Mouse (Mus musculus) cerebellum, adult 2 months (tissue): ENCODE measurements at regions not wholly inside any gene's neighbourhood (a gene's known extent, or its start where the extent isn't known, plus 50 kb on each side); places are given as distances from the start of the nearest gene placed in this dataset.

Experiments used
- DNase-seq, 2 experiments: peaks; one replicate each; pipeline ENCODE4 v3.0.0; 2021
- H3K27ac ChIP-seq: fragments of 200-500 bp; 2 replicates; pipeline ENCODE4 v1.5.1; 2012; ENCODE audit warnings: low read length, control low read depth, inconsistent platforms; ENCODE audit not compliant: insufficient read depth
- H3K27me3 ChIP-seq: fragments of 200-500 bp; 2 replicates; pipeline ENCODE4 v1.6.1; 2012; ENCODE audit warnings: inconsistent platforms, mild to moderate bottlenecking, low read length, moderate library complexity; ENCODE audit not compliant: control insufficient read depth, insufficient read depth
- H3K4me1 ChIP-seq: fragments of 200-500 bp; 2 replicates; pipeline ENCODE4 v1.6.1; 2011; ENCODE audit warnings: low read length; ENCODE audit not compliant: control insufficient read depth, insufficient read depth
- H3K4me3 ChIP-seq: fragments of 200-500 bp; replicated peaks from 2 replicates; pipeline ENCODE3; 2011; ENCODE audit warnings: mild to moderate bottlenecking, low read depth, low read length, control low read depth; ENCODE audit not compliant: insufficient read depth
- CTCF ChIP-seq: fragments of 200-500 bp; IDR thresholded peaks from 2 replicates; pipeline ENCODE4 v1.5.1; 2011; ENCODE audit warnings: low read depth, mild to moderate bottlenecking, control low read depth, low read length, moderate library complexity, borderline replicate concordance; ENCODE audit not compliant: insufficient read depth
- POLR2A ChIP-seq: fragments of 200-500 bp; IDR thresholded peaks from 2 replicates; pipeline ENCODE4 v1.6.1; 2011; ENCODE audit warnings: low read length, control low read depth, borderline replicate concordance; ENCODE audit not compliant: insufficient read depth
- WGBS: fragments of 180-500 bp; shearing (Covaris S2); methylation state at CpG from one replicate; pipeline ENCODE4 v1.1.7; 2018; 5-methylcytosine and 5-hydroxymethylcytosine counted together

DNA sequence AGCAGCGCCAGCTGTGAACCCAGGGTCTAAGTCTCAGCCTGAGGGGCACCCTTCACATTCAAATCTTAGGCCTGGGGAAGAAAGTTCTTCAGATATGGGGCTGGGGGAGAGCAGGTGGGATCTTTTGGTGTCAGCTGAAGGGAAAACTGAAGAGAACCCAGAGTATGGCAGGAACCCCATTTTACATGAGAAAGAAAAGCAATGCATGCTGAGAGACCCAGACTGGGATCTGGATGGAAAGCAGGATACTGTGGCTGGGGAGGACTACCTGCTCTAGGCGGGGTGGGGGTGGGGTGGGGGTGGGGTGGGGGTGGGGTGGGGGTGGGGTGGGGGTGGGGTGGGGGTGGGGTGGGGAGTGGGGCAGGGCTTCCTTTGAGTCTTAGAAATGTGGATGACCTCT is 115.2 kb upstream of the Spon1 start:
- H3K27ac ChIP-seq = no peak overlapping the region
- 93% methylated on average over 2 of the region's 2 CpGs for WGBS
- TF ChIP-seq POLR2A = no peak
- TF ChIP-seq CTCF = no peak

DNA sequence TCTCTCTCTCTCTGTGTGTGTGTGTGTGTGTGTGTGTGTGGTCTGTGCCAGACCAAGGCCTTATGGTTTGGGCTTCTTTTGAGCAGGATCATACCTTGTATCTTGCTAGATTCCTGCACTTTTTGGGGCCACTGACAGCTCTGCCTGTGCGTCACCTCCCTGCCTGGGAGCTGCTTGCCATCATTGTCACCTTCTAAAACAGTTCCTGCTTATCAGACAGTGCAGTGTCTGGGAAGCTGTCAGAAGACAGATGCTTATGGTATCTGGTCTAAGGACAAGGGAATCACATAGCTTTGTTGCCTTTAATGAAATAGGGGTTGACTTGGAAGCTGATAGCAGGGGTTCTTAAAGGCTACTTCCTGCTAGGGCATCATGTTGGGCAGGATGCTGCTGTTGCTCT is 114.1 kb upstream of the Spon1 start:
- no peak for TF ChIP-seq CTCF
- TF ChIP-seq POLR2A = no peak
- H3K27ac ChIP-seq = no peak overlapping the region
- H3K27me3 ChIP-seq = no peaks in the 10 kb centered on the region
- DNase-seq = no peak
- no peak overlapping the region for H3K4me3 ChIP-seq
- WGBS = 100% methylated on average over 1 of the region's 1 CpGs
- H3K4me1 ChIP-seq = no peaks in the 10 kb centered on the region

More for the DNA sequence above, 115.2 kb upstream of the Spon1 start:
- Histone ChIP-seq H3K4me3 (no peak overlapping the region), H3K4me1 (no peaks in the 10 kb centered on the region), H3K27me3 (no peaks in the 10 kb centered on the region)
- DNase-seq = no peak

DNA sequence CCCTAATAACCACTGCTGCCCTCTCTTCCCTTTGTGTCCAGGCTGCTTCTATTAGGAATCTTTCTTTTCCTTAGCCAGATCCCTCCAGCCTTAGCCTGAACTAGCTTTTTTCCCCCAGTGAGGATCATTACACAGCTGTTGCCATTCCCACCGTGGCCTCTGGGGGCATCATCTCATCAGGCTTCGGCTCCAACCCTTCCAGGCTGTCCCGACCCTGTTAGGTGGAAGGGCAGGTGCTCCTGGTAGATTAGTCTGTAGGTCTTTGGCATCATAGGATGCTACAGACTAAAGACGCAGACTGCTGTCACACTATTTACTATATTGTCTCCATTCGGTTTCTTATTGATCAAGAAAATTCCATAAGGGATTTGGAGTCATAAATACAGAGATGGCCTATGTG is 112.7 kb upstream of the Spon1 start:
- Histone ChIP-seq H3K27me3 (no peaks in the 10 kb centered on the region), H3K4me3 (no peak overlapping the region), H3K4me1 (no peaks in the 10 kb centered on the region), H3K27ac (no peak overlapping the region)
- TF ChIP-seq POLR2A (no peak), CTCF (peak; percentile 82)
- 29% methylated on average over 5 of the region's 5 CpGs for WGBS
- DNase-seq = peak; percentile 47 to 63

DNA sequence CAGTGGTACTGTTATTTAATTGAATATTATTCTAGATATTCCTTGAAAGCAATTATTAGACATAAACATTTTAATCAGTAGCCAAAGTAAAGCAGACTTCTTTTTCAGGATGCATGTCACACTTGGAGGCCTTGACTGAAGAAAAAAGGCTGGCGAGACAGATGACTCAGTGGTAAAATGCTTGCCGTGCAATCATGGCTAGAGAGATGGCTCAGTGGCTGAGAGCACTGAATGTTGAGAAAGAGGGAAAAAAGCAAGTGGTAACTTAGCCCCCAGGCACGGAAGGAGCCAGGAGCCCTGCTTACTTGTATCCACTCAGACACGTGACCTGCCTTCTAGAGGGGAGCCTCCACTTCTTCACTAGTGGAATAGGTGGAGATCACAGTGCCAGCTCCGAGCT is 110.5 kb upstream of the Spon1 start:
- H3K4me3 ChIP-seq = no peak overlapping the region
- WGBS = 82% methylated on average over 5 of the region's 5 CpGs
- no peak for DNase-seq
- no peaks in the 10 kb centered on the region for H3K4me1 ChIP-seq
- H3K27ac ChIP-seq = no peak overlapping the region
- TF ChIP-seq POLR2A (no peak), CTCF (no peak)
- H3K27me3 ChIP-seq = no peaks in the 10 kb centered on the region

DNA sequence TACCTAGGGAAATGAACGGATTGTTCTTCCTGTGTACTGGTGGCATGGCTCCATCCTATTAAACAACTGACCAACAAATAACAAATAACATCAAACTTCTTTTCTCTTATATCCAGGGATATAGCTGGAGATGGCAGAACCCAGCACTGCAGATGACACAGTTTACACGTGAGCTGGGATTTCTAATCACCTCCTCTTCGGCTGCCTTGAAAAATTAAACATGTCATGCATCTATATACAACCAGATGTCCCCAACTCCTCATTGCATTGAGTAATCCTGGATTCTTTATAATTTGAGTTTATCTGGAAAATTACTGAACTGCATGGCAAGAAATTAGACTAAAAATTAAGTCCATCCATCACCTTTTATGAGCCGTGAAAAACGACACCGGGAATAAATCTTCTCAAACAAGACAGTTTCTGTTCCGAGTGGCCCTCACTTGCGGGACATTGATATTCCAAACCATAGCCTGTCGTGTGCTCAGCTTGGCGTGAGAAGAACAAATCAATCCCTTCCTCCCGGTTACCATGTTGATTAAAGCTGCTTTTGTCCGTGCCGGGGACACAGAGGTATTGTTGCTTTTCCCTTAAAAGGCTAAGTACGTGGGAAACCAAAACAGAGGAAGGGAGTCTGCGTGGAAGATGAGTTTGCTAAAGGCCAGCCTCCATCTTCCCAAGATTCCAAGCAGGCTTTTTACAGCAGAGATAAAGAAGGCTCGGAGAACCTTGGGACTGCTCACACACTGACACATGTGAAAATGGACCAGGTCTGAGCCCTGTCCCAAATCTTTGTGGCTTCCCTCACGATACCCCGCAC is 92.8 kb upstream of the Spon1 start:
- Histone ChIP-seq H3K27me3 (no peaks in the 10 kb centered on the region), H3K27ac (no peak overlapping the region), H3K4me1 (no peaks in the 10 kb centered on the region), H3K4me3 (no peak overlapping the region)
- 63% methylated on average over 18 of the region's 18 CpGs for WGBS
- DNase-seq = no peak
- TF ChIP-seq CTCF (no peak), POLR2A (no peak)

DNA sequence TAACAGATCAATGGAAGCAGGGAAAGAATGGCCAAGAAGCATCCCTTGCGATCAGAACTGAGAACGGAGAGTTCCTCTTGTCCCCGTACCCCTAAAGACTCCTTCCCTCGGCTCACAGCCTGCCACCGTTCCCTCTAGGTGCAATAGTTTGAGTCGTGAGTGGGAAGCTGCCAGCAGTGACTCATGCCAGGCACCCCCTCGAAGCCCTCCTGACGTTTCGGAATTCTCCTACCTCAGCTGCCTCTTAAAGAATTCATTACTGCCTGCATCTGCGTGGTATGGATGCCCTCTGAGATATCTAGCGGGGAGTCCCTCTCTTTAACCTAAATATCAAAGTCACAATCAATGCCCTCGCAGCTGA is 92.2 kb upstream of the Spon1 start:
- DNase-seq = no peak
- no peak overlapping the region for H3K4me3 ChIP-seq
- no peak overlapping the region for H3K27ac ChIP-seq
- 58% methylated on average over 12 of the region's 12 CpGs for WGBS
- TF ChIP-seq POLR2A = no peak
- no peak for TF ChIP-seq CTCF
- no peaks in the 10 kb centered on the region for H3K4me1 ChIP-seq
- no peaks in the 10 kb centered on the region for H3K27me3 ChIP-seq

DNA sequence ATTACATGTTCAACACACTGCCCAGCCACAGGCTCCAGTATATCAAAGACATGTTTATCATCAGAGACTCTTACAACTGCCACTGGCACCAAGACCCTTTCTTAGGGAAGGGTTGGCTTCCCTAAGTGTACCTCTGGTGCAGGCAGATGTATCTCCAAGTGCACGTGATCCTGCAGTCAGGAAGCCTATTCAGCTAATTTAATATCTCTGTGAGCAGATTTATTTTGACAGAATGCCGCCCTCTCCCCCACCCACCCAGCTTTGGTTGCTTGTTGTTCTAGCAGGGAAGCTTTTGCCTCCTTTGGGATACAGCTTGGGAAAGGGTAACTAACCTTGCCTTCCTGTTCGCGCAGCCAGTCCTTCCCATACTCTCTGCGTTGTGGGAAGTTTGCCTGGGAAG is 83.5 kb upstream of the Spon1 start:
- H3K4me3 ChIP-seq = no peak overlapping the region
- no peak for TF ChIP-seq POLR2A
- TF ChIP-seq CTCF = no peak
- DNase-seq = no peak
- peaks cover 4% of the 10 kb centered on the region for H3K4me1 ChIP-seq
- no peaks in the 10 kb centered on the region for H3K27me3 ChIP-seq
- H3K27ac ChIP-seq = no peak overlapping the region
- 75% methylated on average over 5 of the region's 5 CpGs for WGBS

DNA sequence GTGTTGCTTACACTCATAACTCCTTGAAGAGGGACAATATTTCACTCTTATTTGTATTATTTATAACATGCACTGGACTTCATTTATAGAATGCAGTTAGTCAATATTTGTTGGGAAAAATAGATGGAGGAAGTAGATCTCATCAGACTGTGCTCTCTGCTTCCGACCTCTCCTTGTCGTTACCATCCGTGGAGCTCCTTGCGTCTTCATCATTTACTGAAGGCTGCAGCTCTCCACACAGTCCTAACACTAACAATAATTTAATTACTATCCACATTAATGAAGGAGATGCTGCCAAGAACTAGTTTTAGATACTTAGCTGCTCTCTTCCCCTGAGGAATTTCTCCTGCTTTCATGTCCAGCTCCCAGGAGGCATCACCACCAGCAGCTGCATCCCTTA is 80.4 kb upstream of the Spon1 start:
- Histone ChIP-seq H3K4me1 (peaks cover 4% of the 10 kb centered on the region), H3K4me3 (no peak overlapping the region), H3K27me3 (no peaks in the 10 kb centered on the region), H3K27ac (no peak overlapping the region)
- TF ChIP-seq POLR2A (no peak), CTCF (no peak)
- DNase-seq = no peak
- 86% methylated on average over 4 of the region's 4 CpGs for WGBS
